Mouse (Mus musculus): ENCODE results near the gene Rprd1b. TPM values are rescaled to one million over a fixed set of nuclear protein-coding genes. Genes with fewer than 3 reads are reported as not detected.

The Rprd1b gene
- polyA plus RNA-seq, 1 experiment = 20.8 TPM

GRCm38 (mm10) chr2:158157654-158158053, 129.4 kb downstream of the Rprd1b start:
- no peak overlapping the region for H3K27ac ChIP-seq (ENCODE audit: insufficient read depth, low read length)
- H3K4me1 ChIP-seq (ENCODE audit: control insufficient read depth, insufficient read depth, low read length) = peaks cover 10% of the 10 kb centered on the region
- no peak overlapping the region for H3K4me3 ChIP-seq (ENCODE audit: insufficient read depth, low read length)
- no peak for TF ChIP-seq POLR2A (IDR thresholded peaks at IDR 0.05; ENCODE audit: low read depth, low read length)
- TF ChIP-seq CTCF (IDR thresholded peaks at IDR 0.05; ENCODE audit: borderline replicate concordance, insufficient read depth, low read length) = no peak

DNA sequence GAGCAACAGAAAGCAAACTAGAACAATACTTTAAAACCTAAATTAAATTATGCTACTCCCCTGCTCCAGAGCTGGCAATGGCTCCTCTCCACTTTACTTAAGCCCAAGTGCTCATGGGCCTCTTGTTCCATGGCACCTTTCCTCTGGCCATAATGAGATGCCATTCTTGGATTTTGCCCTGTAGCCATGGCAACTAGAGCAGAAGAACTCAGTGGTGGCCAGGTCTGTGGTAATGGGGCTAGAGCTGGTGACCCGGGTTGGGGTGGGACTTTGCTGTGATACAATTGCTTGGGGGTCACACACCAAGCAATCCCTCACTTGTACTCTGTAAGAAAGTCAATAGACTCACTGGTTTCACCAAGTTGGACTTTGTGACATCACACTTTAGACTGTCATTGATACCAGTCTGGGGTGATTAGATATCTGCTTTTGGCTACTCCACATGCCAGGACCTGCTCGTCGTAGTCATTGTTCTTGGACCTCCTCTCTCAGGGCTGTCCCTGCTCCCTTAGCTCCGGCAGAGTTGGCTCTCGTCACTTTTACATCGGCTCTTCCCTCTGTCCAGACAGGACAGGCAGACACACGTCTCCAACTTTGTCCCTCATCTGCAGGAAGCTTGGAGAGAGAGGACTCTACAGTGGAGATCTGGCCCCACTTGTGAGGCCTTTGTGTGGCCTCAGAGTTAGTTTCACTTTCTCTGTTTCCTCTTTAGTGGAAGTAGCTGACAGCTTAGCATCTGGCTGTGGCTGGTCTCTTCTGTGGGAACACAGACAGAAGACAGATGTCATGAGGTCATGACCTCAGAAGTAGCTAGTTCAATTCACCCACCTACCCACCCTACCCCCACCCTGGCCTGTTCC, 131.3 kb downstream of the Rprd1b start:
- TF ChIP-seq CTCF (IDR thresholded peaks at IDR 0.05; ENCODE audit: borderline replicate concordance, insufficient read depth, low read length) (no peak), POLR2A (IDR thresholded peaks at IDR 0.05; ENCODE audit: low read depth, low read length) (no peak)
- no peak overlapping the region for H3K4me3 ChIP-seq (ENCODE audit: insufficient read depth, low read length)
- peaks cover 3% of the 10 kb centered on the region for H3K4me1 ChIP-seq (ENCODE audit: control insufficient read depth, insufficient read depth, low read length)
- no peak overlapping the region for H3K27ac ChIP-seq (ENCODE audit: insufficient read depth, low read length)

DNA sequence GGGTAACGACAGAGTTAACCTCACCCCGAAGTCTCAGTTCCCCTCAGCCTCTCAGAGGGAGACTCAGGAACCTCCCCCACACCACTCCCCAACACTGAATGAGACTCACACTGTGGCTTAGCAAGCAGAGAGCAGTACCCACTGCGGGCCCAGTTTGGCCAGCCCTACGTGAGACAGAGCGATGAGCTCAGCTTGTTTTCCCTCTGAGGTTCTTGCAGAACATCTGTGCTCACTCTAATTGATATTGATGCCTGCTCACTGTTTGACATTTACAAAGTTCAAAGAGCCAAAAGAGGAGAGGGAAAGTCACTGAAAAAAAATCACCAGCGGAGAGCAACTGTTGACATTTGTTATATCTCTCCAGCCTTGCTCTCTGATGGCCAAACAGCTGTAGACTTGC, 133.5 kb downstream of the Rprd1b start:
- TF ChIP-seq POLR2A (IDR thresholded peaks at IDR 0.05; ENCODE audit: low read depth, low read length) (no peak), CTCF (IDR thresholded peaks at IDR 0.05; ENCODE audit: borderline replicate concordance, insufficient read depth, low read length) (no peak)
- Histone ChIP-seq H3K27ac (ENCODE audit: insufficient read depth, low read length) (no peak overlapping the region), H3K4me1 (ENCODE audit: control insufficient read depth, insufficient read depth, low read length) (peaks cover 6% of the 10 kb centered on the region), H3K4me3 (ENCODE audit: insufficient read depth, low read length) (no peak overlapping the region)

GRCm38 (mm10) chr2:158163034-158163433, 134.7 kb downstream of the Rprd1b start:
- H3K4me3 ChIP-seq (ENCODE audit: insufficient read depth, low read length) = no peak overlapping the region
- H3K27ac ChIP-seq (ENCODE audit: insufficient read depth, low read length) = no peak overlapping the region
- TF ChIP-seq POLR2A (IDR thresholded peaks at IDR 0.05; ENCODE audit: low read depth, low read length) = no peak
- no peak for TF ChIP-seq CTCF (IDR thresholded peaks at IDR 0.05; ENCODE audit: borderline replicate concordance, insufficient read depth, low read length)
- peaks cover 12% of the 10 kb centered on the region for H3K4me1 ChIP-seq (ENCODE audit: control insufficient read depth, insufficient read depth, low read length)

DNA sequence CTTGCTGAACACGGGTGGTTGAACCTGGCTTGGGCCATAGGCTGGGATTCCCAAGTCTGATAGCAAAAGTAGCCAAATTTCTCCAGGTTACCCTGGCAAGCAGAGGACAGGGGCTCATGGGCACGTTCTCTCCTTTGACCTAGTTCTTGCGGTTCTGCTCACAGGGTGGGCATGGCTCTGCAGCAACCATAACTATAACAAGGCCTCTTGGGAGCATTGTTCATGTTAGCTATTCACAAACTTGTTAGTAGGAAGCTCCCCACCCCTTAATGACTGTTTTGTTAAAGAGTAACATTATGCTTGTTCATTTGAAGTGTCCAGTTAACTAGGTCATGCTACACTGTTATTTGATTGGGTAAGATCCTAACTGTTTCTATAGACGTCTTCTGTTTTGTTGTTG, 137.5 kb downstream of the Rprd1b start:
- H3K27ac ChIP-seq (ENCODE audit: insufficient read depth, low read length) = no peak overlapping the region
- H3K4me1 ChIP-seq (ENCODE audit: control insufficient read depth, insufficient read depth, low read length) = peaks cover 34% of the 10 kb centered on the region
- TF ChIP-seq CTCF (IDR thresholded peaks at IDR 0.05; ENCODE audit: borderline replicate concordance, insufficient read depth, low read length) (no peak), POLR2A (IDR thresholded peaks at IDR 0.05; ENCODE audit: low read depth, low read length) (no peak)
- no peak overlapping the region for H3K4me3 ChIP-seq (ENCODE audit: insufficient read depth, low read length)

DNA sequence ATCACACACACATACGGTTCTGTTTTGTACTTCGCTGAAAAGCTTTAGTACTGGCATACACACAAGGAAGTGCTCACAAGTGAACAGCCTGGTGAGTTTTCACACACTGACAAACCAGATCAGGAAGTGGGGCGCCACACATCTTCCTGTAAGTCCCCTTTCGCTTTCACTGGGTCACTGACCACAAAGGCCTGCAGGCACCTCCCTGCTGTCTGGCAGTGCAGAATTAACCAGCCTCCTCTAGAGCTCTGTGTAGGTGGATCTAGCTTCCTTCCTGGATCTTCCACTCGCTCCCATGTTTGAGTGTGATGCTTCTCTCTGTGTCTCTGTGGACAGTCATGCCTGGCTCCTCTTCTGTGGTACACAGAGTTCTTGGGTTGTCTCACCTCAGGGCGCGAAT, 138.3 kb downstream of the Rprd1b start:
- H3K27ac ChIP-seq (ENCODE audit: insufficient read depth, low read length) = no peak overlapping the region
- no peak overlapping the region for H3K4me3 ChIP-seq (ENCODE audit: insufficient read depth, low read length)
- TF ChIP-seq CTCF (IDR thresholded peaks at IDR 0.05; ENCODE audit: borderline replicate concordance, insufficient read depth, low read length) (no peak), POLR2A (IDR thresholded peaks at IDR 0.05; ENCODE audit: low read depth, low read length) (no peak)
- H3K4me1 ChIP-seq (ENCODE audit: control insufficient read depth, insufficient read depth, low read length) = peaks cover 34% of the 10 kb centered on the region

GRCm38 (mm10) chr2:158167496-158168205, 139.4 kb downstream of the Rprd1b start:
- TF ChIP-seq POLR2A (IDR thresholded peaks at IDR 0.05; ENCODE audit: low read depth, low read length) = no peak
- no peak for TF ChIP-seq CTCF (IDR thresholded peaks at IDR 0.05; ENCODE audit: borderline replicate concordance, insufficient read depth, low read length)
- Histone ChIP-seq H3K27ac (ENCODE audit: insufficient read depth, low read length) (peak overlapping the region; percentile 96), H3K4me1 (ENCODE audit: control insufficient read depth, insufficient read depth, low read length) (peaks cover 34% of the 10 kb centered on the region), H3K4me3 (ENCODE audit: insufficient read depth, low read length) (no peak overlapping the region)

DNA sequence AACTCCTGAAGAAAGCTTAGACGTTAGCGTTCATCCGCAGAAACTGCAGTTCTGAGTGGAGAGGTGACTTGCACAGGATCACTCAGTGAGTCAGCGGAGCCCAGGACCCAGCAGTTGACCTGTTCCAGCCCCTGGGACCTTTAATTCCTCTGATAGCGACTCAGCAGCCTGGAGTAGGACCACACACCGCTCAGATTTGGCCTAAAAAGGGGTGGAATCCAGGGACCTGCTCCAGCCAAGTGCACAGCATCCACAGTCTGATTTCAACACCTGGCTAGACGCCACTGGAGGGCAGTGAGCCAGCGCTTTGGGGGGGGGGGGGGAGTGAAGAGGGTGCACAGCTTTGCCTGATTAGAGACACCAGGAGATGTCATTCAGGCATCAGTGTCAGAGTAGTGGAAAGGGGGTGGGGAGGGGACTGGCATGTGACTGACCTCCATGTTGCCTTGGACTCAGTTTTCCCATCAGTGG, 140.5 kb downstream of the Rprd1b start:
- TF ChIP-seq POLR2A (IDR thresholded peaks at IDR 0.05; ENCODE audit: low read depth, low read length) = no peak
- TF ChIP-seq CTCF (IDR thresholded peaks at IDR 0.05; ENCODE audit: borderline replicate concordance, insufficient read depth, low read length) = no peak
- H3K4me1 ChIP-seq (ENCODE audit: control insufficient read depth, insufficient read depth, low read length) = peaks cover 31% of the 10 kb centered on the region
- H3K4me3 ChIP-seq (ENCODE audit: insufficient read depth, low read length) = no peak overlapping the region
- H3K27ac ChIP-seq (ENCODE audit: insufficient read depth, low read length) = peak overlapping the region; percentile 96

- Histone ChIP-seq H3K4me1 (ENCODE audit: control insufficient read depth, insufficient read depth, low read length) (peaks cover 31% of the 10 kb centered on the region), H3K4me3 (ENCODE audit: insufficient read depth, low read length) (no peak overlapping the region), H3K27ac (ENCODE audit: insufficient read depth, low read length) (peak overlapping the region; percentile 96)
- TF ChIP-seq POLR2A (IDR thresholded peaks at IDR 0.05; ENCODE audit: low read depth, low read length) = no peak
- TF ChIP-seq CTCF (IDR thresholded peaks at IDR 0.05; ENCODE audit: borderline replicate concordance, insufficient read depth, low read length) = no peak
Measured at GRCm38 (mm10) chr2:158169351-158169750, 141.1 kb downstream of the Rprd1b start.

- TF ChIP-seq POLR2A (IDR thresholded peaks at IDR 0.05; ENCODE audit: low read depth, low read length) (no peak), CTCF (IDR thresholded peaks at IDR 0.05; ENCODE audit: borderline replicate concordance, insufficient read depth, low read length) (no peak)
- peaks cover 31% of the 10 kb centered on the region for H3K4me1 ChIP-seq (ENCODE audit: control insufficient read depth, insufficient read depth, low read length)
- H3K4me3 ChIP-seq (ENCODE audit: insufficient read depth, low read length) = no peak overlapping the region
- H3K27ac ChIP-seq (ENCODE audit: insufficient read depth, low read length) = peak overlapping the region; percentile 96
Measured at GRCm38 (mm10) chr2:158169771-158170170, 141.5 kb downstream of the Rprd1b start.
